Mouse (Mus musculus): ENCODE measurements at regions not wholly inside any gene's neighbourhood (a gene's known extent, or its start where the extent isn't known, plus 50 kb on each side); places are given as distances from the start of the nearest gene placed in this dataset.

- WGBS: 60% methylated on average over 6 of the region's 6 CpGs
These were observed 181.0 kb downstream of the 3110018I06Rik start for GRCm38 (mm10) chr12:107669450-107669849.

GRCm38 (mm10) chr12:107669910-107670309 is 181.5 kb downstream of the 3110018I06Rik start:
- ATAC-seq (replicated peaks; ENCODE audit: low FRiP score) (no peak), DNase-seq (ENCODE audit: low spot score) (no peak)
- Histone ChIP-seq H3K4me3 (ENCODE audit: low read depth, low read length) (no peak overlapping the region), H3K27me3 (ENCODE audit: control insufficient read depth, insufficient read depth, low read length) (no peaks in the 10 kb centered on the region), H3K9ac (ENCODE audit: low read length) (no peak overlapping the region), H3K36me3 (ENCODE audit: control insufficient read depth, insufficient read depth, low read length) (no peaks in the 10 kb centered on the region), H3K4me2 (ENCODE audit: low read depth, low read length, severe bottlenecking) (no peak overlapping the region), H3K27ac (ENCODE audit: low read depth, low read length) (no peak overlapping the region), H3K4me1 (replicated peaks; ENCODE audit: control insufficient read depth, insufficient read depth, low read length) (peaks cover 2% of the 10 kb centered on the region; the same call in 1 of the 2 replicates), H3K9me3 (ENCODE audit: control insufficient read depth, low read length) (no peaks in the 10 kb centered on the region)
- WGBS: 82% methylated on average over 10 of the region's 10 CpGs

More at GRCm38 (mm10) chr12:107669450-107669849, 181.0 kb downstream of the 3110018I06Rik start:
- DNase-seq (ENCODE audit: low spot score): no peak
- Histone ChIP-seq H3K9ac (ENCODE audit: low read length) (no peak overlapping the region), H3K4me1 (replicated peaks; ENCODE audit: control insufficient read depth, insufficient read depth, low read length) (peaks cover 2% of the 10 kb centered on the region; the same call in 1 of the 2 replicates), H3K4me2 (ENCODE audit: low read depth, low read length, severe bottlenecking) (no peak overlapping the region), H3K27me3 (ENCODE audit: control insufficient read depth, insufficient read depth, low read length) (no peaks in the 10 kb centered on the region), H3K9me3 (ENCODE audit: control insufficient read depth, low read length) (no peaks in the 10 kb centered on the region), H3K27ac (ENCODE audit: low read depth, low read length) (no peak overlapping the region), H3K4me3 (ENCODE audit: low read depth, low read length) (no peak overlapping the region), H3K36me3 (ENCODE audit: control insufficient read depth, insufficient read depth, low read length) (no peaks in the 10 kb centered on the region)
- ATAC-seq (replicated peaks; ENCODE audit: low FRiP score): no peak

DNA sequence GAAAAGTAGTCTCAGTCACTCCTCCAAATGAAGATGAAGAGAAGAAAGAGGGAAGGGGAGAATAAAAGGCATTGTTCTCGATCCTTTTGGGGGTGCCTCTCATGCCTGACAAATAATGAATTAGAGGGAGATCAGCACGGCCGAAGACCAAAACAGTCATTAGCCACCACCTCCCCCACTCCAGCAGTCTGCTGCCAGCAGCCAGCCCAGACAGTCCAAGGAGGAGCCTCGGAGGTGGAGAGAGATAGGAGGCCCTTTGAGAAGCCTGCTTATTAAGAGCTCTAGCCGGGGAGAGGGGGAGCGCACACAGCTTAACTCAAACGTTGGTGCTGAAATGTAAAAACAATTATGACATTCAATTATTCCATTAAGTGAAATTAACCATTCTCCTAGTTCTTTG is 188.6 kb downstream of the 3110018I06Rik start:
- 25% methylated on average over 7 of the region's 7 CpGs for WGBS
- Histone ChIP-seq H3K27me3 (ENCODE audit: control insufficient read depth, insufficient read depth, low read length) (no peaks in the 10 kb centered on the region), H3K4me2 (ENCODE audit: low read depth, low read length, severe bottlenecking) (no peak overlapping the region), H3K9me3 (ENCODE audit: control insufficient read depth, low read length) (no peaks in the 10 kb centered on the region), H3K4me3 (ENCODE audit: low read depth, low read length) (no peak overlapping the region), H3K9ac (ENCODE audit: low read length) (no peak overlapping the region), H3K4me1 (replicated peaks; ENCODE audit: control insufficient read depth, insufficient read depth, low read length) (no peaks in the 10 kb centered on the region), H3K36me3 (ENCODE audit: control insufficient read depth, insufficient read depth, low read length) (no peaks in the 10 kb centered on the region), H3K27ac (ENCODE audit: low read depth, low read length) (no peak overlapping the region)
- DNase-seq (ENCODE audit: low spot score) (no peak), ATAC-seq (replicated peaks; ENCODE audit: low FRiP score) (no peak)

GRCm38 (mm10) chr12:107687447-107687846 is 199.0 kb downstream of the 3110018I06Rik start:
- Histone ChIP-seq H3K4me3 (ENCODE audit: low read depth, low read length) (no peak overlapping the region), H3K4me2 (ENCODE audit: low read depth, low read length, severe bottlenecking) (no peak overlapping the region), H3K4me1 (replicated peaks; ENCODE audit: control insufficient read depth, insufficient read depth, low read length) (no peaks in the 10 kb centered on the region), H3K9ac (ENCODE audit: low read length) (no peak overlapping the region), H3K27me3 (ENCODE audit: control insufficient read depth, insufficient read depth, low read length) (no peaks in the 10 kb centered on the region), H3K9me3 (ENCODE audit: control insufficient read depth, low read length) (no peaks in the 10 kb centered on the region), H3K27ac (ENCODE audit: low read depth, low read length) (no peak overlapping the region), H3K36me3 (ENCODE audit: control insufficient read depth, insufficient read depth, low read length) (no peaks in the 10 kb centered on the region)
- 94% methylated on average over 2 of the region's 2 CpGs for WGBS
- ATAC-seq (replicated peaks; ENCODE audit: low FRiP score): no peak
- no peak for DNase-seq (ENCODE audit: low spot score)

DNA sequence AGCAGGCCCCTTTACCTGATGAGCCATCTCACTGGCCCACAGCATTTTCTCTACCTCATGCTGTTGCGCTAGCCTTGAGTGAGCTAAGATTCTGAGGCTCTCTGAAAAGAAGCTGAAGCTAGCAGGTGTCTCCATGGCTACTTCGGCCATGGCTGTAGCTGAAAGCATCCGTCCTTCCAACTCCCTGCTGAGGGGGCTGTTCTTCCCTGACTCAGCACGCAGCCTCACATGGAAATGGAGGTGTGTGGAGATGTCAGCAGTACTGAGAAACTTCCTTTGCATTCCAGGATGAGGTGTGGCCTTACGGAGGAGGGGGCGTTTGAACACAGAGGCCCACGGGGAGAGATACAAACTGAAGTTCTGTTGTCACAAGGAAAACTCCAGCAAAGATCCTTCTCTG is 201.0 kb downstream of the 3110018I06Rik start:
- Histone ChIP-seq H3K9ac (ENCODE audit: low read length) (no peak overlapping the region), H3K27ac (ENCODE audit: low read depth, low read length) (no peak overlapping the region), H3K4me3 (ENCODE audit: low read depth, low read length) (no peak overlapping the region), H3K9me3 (ENCODE audit: control insufficient read depth, low read length) (no peaks in the 10 kb centered on the region), H3K4me2 (ENCODE audit: low read depth, low read length, severe bottlenecking) (no peak overlapping the region), H3K4me1 (replicated peaks; ENCODE audit: control insufficient read depth, insufficient read depth, low read length) (no peaks in the 10 kb centered on the region), H3K36me3 (ENCODE audit: control insufficient read depth, insufficient read depth, low read length) (no peaks in the 10 kb centered on the region), H3K27me3 (ENCODE audit: control insufficient read depth, insufficient read depth, low read length) (no peaks in the 10 kb centered on the region)
- WGBS: 59% methylated on average over 7 of the region's 7 CpGs
- DNase-seq (ENCODE audit: low spot score) (no peak), ATAC-seq (replicated peaks; ENCODE audit: low FRiP score) (no peak)

DNA sequence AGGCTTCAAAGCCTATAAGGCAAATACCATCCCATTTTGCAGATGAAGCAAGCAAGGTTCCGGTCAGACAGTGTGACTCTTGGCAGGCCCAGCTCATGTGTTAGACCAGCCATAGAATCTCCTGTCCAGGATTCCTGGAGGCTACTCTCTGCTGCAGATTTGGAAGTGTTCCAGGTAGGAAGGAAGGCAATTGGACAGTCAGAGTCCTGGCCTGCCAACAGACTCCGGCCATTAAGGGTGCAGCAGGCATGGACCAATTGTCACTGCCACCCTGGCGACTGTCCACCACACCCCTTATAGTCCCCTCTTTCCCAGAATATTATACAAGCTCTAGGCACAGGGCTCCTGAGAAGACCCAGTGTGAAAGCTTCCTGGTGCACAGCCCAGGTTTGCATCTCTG is 201.6 kb downstream of the 3110018I06Rik start:
- H3K36me3 ChIP-seq (ENCODE audit: control insufficient read depth, insufficient read depth, low read length): no peaks in the 10 kb centered on the region
- DNase-seq (ENCODE audit: low spot score) (no peak), ATAC-seq (replicated peaks; ENCODE audit: low FRiP score) (no peak)
- H3K4me1 ChIP-seq (replicated peaks; ENCODE audit: control insufficient read depth, insufficient read depth, low read length): no peaks in the 10 kb centered on the region
- WGBS: 94% methylated on average over 3 of the region's 3 CpGs
- no peak overlapping the region for H3K27ac ChIP-seq (ENCODE audit: low read depth, low read length)
- no peak overlapping the region for H3K4me2 ChIP-seq (ENCODE audit: low read depth, low read length, severe bottlenecking)
- H3K27me3 ChIP-seq (ENCODE audit: control insufficient read depth, insufficient read depth, low read length): no peaks in the 10 kb centered on the region
- H3K9ac ChIP-seq (ENCODE audit: low read length): no peak overlapping the region
- no peak overlapping the region for H3K4me3 ChIP-seq (ENCODE audit: low read depth, low read length)
- H3K9me3 ChIP-seq (ENCODE audit: control insufficient read depth, low read length): no peaks in the 10 kb centered on the region

DNA sequence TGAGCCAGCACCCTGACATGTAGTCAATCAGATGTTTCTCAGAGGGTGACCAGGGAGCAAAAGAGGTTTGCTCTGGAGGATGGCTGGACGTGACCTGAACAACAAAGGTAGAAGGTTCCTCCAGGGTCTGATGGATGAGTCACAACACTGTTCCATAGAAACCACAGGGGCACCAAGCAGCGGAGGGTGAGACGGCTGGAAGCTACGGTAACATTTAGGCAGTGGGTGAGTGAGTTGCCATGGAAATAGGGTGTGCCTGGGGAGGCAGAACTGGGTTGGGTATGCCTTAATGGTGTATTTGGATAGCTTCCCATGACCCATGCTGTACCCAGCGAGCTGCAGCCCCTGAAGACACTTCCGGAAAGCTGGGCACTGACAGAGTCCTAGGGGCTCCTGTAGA is 205.3 kb downstream of the 3110018I06Rik start:
- no peak overlapping the region for H3K9ac ChIP-seq (ENCODE audit: low read length)
- no peak overlapping the region for H3K4me3 ChIP-seq (ENCODE audit: low read depth, low read length)
- no peaks in the 10 kb centered on the region for H3K9me3 ChIP-seq (ENCODE audit: control insufficient read depth, low read length)
- no peaks in the 10 kb centered on the region for H3K4me1 ChIP-seq (replicated peaks; ENCODE audit: control insufficient read depth, insufficient read depth, low read length)
- H3K36me3 ChIP-seq (ENCODE audit: control insufficient read depth, insufficient read depth, low read length): no peaks in the 10 kb centered on the region
- H3K4me2 ChIP-seq (ENCODE audit: low read depth, low read length, severe bottlenecking): no peak overlapping the region
- H3K27ac ChIP-seq (ENCODE audit: low read depth, low read length): no peak overlapping the region
- ATAC-seq (replicated peaks; ENCODE audit: low FRiP score) (no peak), DNase-seq (ENCODE audit: low spot score) (no peak)
- no peaks in the 10 kb centered on the region for H3K27me3 ChIP-seq (ENCODE audit: control insufficient read depth, insufficient read depth, low read length)
- 85% methylated on average over 6 of the region's 6 CpGs for WGBS

DNA sequence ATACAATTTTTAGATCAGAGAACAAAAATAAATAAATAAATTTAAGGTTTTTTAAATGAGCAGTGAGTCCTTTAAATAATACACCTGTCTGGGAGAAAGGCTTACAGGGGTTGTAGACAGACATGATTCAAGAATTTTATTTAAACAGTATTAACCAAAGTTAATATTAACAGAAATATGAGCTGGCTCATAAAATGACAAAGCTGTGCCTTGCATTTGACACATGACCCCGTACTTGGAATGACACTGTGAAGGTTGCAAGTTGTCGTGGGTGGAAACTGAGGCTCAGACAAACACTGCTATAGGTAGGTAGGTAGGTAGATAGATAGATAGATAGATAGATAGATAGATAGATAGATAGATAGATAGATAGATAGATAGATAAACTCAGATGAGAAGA is 206.6 kb downstream of the 3110018I06Rik start:
- Histone ChIP-seq H3K27me3 (ENCODE audit: control insufficient read depth, insufficient read depth, low read length) (no peaks in the 10 kb centered on the region), H3K4me3 (ENCODE audit: low read depth, low read length) (no peak overlapping the region), H3K9me3 (ENCODE audit: control insufficient read depth, low read length) (no peaks in the 10 kb centered on the region), H3K4me1 (replicated peaks; ENCODE audit: control insufficient read depth, insufficient read depth, low read length) (no peaks in the 10 kb centered on the region), H3K9ac (ENCODE audit: low read length) (no peak overlapping the region), H3K36me3 (ENCODE audit: control insufficient read depth, insufficient read depth, low read length) (no peaks in the 10 kb centered on the region), H3K4me2 (ENCODE audit: low read depth, low read length, severe bottlenecking) (no peak overlapping the region), H3K27ac (ENCODE audit: low read depth, low read length) (no peak overlapping the region)
- ATAC-seq (replicated peaks; ENCODE audit: low FRiP score) (no peak), DNase-seq (ENCODE audit: low spot score) (no peak)
- WGBS: 94% methylated on average over 2 of the region's 2 CpGs

GRCm38 (mm10) chr12:107695438-107696267 is 207.2 kb downstream of the 3110018I06Rik start:
- 91% methylated on average over 13 of the region's 13 CpGs for WGBS
- no peak overlapping the region for H3K9ac ChIP-seq (ENCODE audit: low read length)
- ATAC-seq (replicated peaks; ENCODE audit: low FRiP score) (no peak), DNase-seq (ENCODE audit: low spot score) (no peak)
- H3K27ac ChIP-seq (ENCODE audit: low read depth, low read length): no peak overlapping the region
- H3K4me2 ChIP-seq (ENCODE audit: low read depth, low read length, severe bottlenecking): no peak overlapping the region
- no peak overlapping the region for H3K4me3 ChIP-seq (ENCODE audit: low read depth, low read length)
- H3K9me3 ChIP-seq (ENCODE audit: control insufficient read depth, low read length): no peaks in the 10 kb centered on the region
- no peaks in the 10 kb centered on the region for H3K27me3 ChIP-seq (ENCODE audit: control insufficient read depth, insufficient read depth, low read length)
- H3K4me1 ChIP-seq (replicated peaks; ENCODE audit: control insufficient read depth, insufficient read depth, low read length): no peaks in the 10 kb centered on the region
- H3K36me3 ChIP-seq (ENCODE audit: control insufficient read depth, insufficient read depth, low read length): no peaks in the 10 kb centered on the region

Data from forebrain, embryonic 11.5 days (tissue).